Mouse (Mus musculus) layer of hippocampus, adult 8-10 months (tissue): ENCODE data around the gene Ccdc173. TPM values are rescaled to one million over a fixed set of nuclear protein-coding genes. Genes with fewer than 3 reads are reported as not detected.

ENCODE experiments used
- DNase-seq, 2 experiments: peaks; one replicate each; pipeline ENCODE4 v3.0.0; 2022; ENCODE audit warnings: low spot score in 2 of 2
- total RNA-seq, 4 experiments: library from RNA; stranded (reverse); gene quantifications; 2 replicates each; pipeline ENCODE4 v1.2.4; 2022

Gene Ccdc173
- total RNA-seq, 4 experiments from 2014 or later, result 2.2 to 3.3 (median 2.6) TPM

DNA sequence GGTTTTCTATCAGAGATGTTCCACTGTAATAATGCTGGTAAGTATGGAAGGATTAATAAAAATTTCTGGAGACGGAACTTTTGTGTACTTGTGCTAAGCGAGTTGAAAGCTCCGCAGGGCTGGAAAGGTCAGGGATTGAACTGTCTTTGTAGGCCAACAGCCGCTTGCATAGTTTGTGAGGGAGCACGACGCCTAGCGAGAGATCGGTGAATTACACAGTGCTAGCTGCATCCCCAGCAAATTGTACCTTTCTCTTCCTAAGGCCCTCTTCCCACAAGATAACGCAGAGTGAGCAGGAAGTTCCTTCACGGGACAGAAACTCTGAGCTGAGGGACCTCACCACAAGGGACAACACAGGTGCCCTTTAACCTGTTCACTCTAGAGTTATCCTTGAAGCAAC lies 910 bp upstream of the Ccdc173 start:
- DNase-seq, result peak; percentile 56 to 86

DNA sequence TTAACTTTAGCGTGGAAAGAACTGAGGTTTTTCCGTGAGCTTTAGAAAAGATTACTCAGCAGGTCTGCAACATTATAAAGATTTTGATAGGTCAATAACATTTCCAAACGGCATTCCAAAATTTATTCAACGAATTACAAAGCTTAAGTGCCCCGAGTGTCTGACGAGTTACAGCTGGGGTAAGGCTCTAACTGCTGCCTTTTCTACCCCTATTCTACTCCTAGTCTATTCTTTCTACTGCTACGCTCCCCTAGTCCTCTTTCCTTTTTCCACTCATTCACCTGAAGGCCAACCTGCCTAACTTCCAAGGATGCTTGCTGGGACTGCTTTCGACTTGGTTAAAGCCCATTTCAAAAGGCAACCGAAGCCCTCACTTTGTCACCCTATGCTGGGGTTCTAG lies 401 bp downstream of the Ccdc173 start:
- DNase-seq, result no peak

DNA sequence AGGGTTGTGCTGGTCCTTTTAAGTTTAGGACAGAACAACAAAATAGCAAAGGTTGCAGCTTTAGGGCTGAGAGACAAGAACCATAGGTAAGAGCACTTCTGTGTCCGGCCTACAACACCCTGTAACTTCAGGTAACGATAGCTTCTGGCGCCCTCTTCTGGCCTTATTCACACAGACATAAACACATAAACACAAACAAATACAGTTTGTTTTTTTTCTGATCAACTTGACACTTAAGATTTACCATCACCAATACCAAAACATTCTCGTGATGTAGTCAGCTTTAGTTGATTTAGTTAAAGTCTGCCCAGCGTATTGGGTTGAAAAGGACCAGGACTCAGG lies 10.6 kb downstream of the Ccdc173 start:
- no peak for DNase-seq

DNA sequence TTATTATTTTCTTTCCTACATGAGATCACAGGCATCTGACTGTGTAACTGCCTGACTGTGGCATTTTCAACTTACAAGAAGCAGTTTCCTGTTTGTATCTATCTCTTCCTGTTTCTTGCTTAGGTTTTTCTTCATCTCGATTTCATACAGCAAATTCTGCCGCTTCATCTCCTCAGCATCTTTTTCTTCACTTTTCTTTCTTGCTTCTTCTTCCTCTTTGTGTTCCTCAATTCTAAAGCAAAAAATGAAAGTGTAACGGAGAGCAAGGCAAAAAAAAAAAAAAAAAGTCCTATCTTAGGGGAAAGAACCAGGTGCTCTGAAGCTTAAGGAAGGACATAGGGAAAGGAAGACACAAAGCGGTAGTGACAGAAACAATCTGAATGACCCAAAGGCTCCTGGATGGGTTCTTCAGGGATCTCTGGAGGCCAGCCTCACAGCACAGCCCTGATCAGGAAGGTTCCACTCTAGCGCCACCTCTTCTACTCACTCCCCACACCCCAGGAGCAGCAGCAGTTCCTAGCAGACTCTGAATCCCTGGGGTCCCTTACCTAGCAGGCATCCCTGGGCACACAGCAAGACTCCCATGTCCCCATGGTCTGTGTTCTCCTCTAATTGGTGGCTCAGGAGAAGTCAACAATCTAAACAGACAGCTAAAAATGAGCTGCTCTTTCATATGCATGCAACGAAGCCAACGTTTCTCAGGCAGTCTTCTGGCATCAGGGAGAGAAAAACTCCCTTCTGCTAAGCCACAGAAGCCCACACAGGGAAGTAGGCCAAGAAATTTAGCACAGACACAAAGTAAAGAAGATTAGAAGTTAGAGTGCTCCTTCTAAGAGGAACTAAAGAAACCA lies 11.2 kb downstream of the Ccdc173 start:
- DNase-seq, result no peak

DNA sequence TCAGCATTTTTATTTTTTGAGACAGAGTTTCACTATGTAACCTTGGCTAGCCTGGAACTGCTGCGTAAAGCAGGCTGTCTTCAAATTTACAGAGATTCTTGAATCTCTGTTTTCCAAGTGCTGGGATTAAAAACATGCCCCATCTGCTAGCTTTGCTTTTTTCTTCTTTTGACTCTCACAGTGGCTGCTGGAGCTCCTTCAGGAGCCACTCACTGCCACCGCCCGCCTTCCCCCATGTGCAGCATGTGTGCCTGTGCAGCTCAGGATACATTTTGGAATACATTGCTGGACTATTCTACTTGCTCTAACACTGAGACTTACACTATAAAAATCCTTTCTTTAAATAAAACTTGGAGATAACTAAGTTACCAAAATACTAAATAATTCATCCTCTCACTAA lies 16.0 kb downstream of the Ccdc173 start:
- peak in 1 of 2 experiments; percentile 23 for DNase-seq

DNA sequence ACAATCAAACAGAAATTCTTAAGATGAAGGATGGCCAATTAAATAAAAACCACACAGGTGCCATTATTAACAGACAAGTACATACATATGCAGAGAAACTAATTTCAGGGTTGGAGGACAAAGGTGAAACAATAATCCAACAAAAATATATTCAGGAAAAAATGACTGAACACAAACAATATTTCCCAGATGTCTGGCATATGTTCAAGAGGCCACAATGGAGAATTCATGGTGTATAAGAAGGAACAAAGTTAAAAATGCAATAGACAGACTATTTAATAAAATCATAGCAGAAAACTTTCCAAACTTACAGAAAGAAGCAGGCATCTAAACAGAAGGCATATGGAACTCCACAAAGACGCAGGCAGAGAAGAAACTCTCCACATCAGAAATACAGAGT lies 24.7 kb downstream of the Ccdc173 start:
- no peak for DNase-seq

DNA sequence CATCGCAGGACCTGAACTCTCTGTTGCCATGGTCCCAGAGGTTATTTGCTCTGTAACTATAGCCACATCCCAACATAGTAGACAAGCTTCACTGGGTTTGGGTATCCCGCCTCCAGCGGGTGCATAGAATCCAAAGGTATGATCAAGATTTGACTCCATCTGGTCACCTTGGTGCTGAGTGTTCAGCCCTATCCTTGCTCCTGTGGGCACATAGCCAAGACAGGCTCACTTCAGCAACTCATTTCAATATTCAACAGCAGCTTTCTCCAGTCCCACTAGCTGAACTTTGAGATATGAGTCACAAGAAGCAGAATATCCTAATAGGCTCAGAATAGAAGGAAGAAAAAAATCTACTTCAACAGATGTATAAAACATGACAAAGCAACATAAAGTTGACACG lies 26.0 kb downstream of the Ccdc173 start:
- no peak for DNase-seq

DNA sequence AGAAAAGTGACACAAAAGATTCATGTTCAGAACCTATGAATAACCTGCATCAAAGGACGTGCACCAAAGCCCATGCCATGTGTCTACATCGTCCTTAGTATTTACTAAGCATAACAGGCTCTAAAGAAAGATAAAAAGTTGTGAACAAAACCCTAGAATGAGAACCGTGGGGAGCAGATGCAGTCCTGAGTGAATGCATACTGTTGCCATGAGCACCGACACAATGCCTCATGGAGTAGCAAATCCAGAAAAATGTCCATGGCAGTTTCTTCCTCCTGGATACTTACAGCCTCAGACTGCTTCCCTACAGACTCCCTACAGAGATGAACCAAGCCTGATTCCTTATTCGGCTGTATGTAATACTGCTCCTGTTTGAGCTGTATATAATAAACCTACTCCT lies 28.4 kb downstream of the Ccdc173 start:
- DNase-seq, result no peak

DNA sequence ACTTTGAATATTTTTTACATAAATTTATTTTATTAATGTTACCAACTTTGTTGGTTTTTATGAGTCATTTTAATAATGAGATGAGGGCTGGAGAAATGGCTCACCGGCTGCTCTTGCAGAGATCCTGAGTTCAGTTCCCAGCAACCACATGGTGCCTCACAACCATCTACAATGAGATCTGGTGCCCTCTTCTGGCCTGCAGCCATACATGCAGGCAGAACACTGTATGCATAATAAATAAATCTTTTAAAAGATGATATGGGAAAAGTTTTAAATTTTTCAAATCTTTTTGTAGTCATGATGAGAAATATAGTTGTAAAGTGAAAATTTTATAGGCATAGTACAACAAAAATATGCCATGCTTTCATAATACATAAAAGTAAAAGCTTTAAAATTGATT lies 44.3 kb downstream of the Ccdc173 start:
- DNase-seq, result no peak

DNA sequence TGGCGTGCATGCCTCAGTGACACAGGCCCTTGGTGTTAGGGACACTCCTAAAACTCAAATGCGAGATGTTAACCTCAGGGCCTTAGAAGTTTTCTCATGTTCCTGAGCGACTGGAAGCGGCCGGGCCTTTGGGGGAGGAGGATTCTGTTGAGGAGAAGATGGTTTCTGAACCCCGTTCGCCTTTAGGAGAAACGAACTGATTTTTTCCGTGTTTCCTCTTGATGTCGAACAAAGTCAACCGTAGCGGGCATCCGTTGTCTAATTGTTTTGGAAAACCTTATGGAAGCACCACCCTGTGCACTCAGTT lies 65.9 kb downstream of the Ccdc173 start:
- no peak for DNase-seq

DNA sequence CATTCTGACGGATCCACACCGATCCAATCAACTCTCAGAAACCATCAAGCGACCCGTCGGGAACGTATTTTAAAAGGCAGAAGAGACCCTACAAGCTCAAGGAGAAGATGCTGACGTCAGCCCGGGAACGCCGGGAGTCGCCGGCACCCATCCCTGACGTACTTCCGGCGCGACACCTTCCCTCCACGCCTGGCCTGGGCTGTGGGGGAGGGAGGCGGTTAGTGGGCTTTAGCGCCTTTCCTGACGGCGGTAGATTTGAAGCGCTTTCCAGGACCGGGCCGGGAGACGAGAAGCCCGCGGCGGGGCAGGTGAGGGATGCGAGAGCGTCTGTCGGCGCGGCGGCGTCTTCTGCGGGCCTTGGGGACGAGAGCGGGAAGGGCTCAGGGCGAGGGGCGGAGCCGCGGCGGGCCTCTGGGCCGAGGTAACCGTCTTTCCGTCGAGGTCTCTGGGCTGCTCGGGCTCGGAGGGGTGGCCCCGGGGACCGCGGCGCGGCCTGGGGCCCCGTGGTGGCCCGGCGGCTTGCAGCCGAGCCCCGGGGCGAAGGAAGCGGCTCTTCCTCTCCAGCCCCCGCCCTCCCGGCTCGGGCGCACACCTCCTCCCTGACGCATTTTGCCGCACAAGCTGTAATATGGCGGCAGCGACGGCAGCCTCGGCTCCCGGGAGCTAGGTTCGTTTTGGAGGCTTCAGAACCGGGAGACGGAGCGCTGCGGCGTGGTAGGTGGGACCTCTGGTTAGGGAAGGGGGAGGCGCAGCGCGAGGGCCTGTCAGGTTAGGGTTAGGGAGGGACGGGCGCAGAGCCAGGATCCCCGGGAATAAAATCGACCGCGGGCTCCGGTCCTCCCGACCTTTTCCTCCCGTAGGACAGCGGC lies 66.5 kb downstream of the Ccdc173 start:
- DNase-seq, result peak; percentile 90 to 94

DNA sequence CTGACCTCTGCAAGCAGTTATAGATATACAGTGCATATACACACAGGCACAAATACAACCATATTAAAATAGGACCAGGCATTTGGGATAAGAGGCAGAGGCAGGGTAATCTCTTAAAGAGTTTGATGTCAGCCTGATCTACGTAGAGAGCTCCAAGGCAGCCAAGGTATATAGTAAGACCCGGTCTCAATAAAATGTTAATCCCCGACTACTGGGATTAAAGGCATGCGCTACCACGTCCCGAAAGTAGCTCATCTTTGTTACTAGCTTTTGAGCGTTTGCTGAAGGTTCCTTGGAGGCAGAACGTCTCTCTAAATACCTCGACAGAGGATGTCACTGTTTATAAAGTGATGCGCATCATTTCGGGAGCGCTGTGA lies 67.1 kb downstream of the Ccdc173 start, which contains the start of gene Ppig:
Gene Ppig, plus strand, starts transcription at position 273 of the 377 bp plus-strand sequence.
- DNase-seq, result no peak

DNA sequence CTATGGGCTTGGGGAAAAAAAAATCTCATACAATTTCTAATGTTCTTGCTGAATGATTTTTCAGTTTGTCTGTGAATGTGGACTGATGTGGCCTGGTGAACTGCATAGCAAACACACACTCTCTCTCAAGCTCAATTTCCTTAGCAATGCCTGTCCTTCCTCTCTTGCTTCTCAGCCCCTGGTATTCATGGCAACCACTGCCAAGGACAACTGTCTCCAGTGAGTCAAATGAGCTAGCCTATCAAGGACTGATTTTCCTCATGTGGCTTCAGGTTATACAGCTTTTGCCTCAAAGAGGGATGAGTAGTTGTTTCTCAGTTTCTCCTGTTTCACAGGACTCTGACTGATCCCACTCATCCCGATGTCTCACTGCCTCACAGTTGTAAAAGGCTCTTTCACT lies 70.3 kb downstream of the Ccdc173 start:
- no peak for DNase-seq

DNA sequence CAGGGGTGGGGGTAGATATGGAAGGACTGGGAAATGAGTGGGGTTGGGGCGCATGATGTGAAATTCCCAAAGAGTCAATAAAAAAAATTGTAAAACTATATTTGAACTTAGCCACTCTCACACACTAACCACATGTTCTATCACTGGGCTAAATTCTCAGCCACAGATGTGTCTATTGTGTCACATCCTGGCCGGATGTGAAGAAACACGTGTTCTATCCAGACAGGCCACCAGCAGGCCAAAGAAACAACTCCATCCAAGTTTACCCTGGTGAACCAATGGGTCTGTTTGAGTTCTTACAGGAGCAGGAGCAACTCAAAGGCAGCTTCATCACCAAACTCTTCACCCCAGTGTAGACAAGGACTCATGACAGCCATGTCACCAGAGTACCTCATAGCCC lies 72.9 kb downstream of the Ccdc173 start:
- no peak for DNase-seq

DNA sequence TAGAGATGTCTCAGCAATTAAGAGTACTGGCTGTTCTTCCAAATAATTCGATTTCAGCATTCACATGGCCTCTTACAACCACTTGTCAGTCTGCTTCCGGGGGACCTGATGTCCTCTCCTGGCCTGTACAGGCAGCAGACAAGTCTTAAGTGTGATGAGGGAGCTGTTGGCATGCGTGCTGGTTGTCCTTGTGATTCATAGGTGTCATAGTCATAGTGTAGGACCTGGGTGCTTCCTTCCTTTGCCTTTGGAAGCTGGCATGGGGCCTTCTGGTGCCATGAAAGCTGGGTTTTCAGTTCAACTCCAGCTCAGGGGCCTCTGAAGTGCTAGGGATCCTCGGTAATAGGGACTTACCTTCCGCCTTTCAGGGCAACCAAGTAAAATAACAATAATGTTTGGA lies 75.2 kb downstream of the Ccdc173 start:
- no peak for DNase-seq

DNA sequence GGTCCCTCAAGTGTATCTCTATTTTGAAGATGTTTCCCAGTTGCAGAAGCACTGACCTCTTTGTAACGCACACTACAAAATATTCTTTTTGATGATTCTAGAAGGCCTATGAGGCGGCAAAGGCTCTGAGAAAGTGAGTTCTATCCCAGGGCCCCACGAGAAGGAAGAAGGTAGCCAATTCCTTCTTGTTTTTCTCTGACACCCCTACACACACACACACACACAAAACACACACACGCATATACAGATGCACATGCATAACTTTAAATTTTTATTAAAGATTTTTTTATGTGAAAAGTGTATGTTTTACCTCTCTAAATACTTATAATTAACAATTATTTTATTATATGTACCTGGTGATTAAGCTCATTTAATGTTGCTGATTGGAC lies 75.8 kb downstream of the Ccdc173 start:
- no peak for DNase-seq

DNA sequence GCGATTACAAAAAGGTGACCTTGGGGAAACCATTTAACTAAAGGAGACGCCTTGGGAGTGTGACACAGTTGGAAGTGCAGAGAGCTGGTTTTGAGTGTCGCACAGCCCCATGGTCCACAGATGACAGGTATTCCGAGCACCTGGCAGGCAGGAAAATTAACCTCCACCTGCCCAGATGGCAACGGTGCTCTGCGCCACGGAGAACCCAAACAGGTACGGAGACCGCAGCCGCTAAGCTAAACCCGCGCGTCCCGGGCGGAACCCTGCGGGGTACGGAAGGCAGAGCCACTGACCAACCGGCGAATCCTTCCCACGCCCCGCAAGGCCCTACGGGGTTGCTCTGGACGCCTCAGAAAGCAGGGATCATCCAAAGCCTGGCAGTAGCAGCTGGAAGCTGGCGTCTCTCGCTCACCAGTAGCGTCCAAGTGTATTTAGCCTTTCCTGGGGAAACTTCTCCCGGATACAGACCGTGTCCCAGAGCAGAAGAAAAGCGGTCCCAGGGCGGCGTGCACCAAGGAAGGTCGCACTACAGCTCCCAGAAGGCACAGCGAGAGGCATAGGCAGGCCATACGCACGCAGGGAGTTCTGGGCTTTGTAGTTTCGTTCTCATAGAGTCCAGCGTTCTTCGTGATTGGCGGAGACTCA lies 76.3 kb downstream of the Ccdc173 start, which contains the start of gene Fastkd1:
Gene Fastkd1, minus strand, starts transcription at position 536 of the 645 bp plus-strand sequence.
- peak; percentile 87 for DNase-seq

DNA sequence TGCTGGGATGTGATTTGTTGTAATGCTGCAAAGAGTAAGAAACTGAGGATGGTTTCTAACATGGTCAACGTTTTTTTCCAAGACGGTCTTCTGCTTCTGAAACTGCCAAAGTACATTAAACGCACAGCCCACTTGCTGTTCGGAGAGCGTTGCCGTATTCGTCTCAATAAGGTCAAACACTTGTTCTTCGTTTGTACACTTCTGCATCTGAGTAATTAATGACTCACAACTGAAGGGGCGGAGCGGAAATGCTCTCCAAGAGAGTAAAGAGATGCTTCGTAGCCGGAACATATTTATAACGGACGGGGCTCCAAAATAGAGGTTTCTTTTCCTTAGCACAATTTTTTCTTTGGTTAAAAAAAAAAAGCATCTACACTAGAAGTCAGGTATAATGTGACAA lies 77.2 kb downstream of the Ccdc173 start:
- DNase-seq, result no peak
